Mouse (Mus musculus) bone marrow macrophage, adult 2 months (primary cell): ENCODE measurements around the gene Pcyt2.

ENCODE experiments used
- CTCF ChIP-seq: IDR thresholded peaks from 2 replicates; pipeline ENCODE4 v1.5.1; 2012; ENCODE audit warnings: low read depth, mild to moderate bottlenecking, low read length, moderate library complexity
- POLR2A ChIP-seq: IDR thresholded peaks from 2 replicates; pipeline ENCODE4 v1.6.1; 2012; ENCODE audit warnings: mild to moderate bottlenecking, low read depth, low read length, borderline replicate concordance

DNA sequence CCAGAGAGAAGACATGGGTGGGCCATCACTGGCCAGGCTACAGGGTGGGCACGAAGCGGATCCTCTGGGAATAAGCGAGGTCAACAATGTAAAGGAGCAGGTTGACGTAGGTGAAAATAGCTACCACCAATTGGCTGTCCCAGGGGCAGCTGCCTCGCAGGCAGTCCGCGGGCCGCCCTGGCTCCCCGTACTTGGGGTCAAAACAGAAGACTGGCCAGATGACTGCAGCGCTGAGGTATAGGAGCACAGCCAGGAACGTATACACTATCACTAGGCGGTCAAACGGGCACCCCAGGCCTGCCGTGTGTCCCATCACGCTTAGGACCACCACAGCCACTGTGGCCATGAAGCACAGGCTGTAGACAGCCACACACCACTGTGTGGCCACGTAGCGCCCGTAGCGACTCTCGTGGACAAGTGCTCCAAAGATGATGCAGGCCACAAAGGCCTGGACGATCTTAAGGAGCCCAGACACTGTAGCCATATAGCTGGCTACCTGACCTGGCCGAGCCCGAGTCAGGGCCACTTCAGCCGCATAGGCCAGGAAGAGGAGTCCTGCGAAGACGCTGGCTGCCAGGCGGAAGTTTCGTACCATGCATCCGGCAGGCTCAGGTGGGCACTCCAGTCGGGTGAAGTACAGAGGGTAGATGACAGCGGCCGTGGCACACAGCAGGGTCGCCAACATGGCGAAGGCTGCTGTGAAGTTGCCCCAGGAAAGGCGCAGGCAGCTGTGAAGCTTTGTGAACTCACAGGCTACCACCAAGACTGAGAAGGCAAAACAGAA lies 29.5 kb upstream of the Pcyt2 start:
- TF ChIP-seq CTCF (no peak), POLR2A (no peak)
